Mouse (Mus musculus) thymus, adult 2 months (tissue): ENCODE data around the gene Tbc1d24.
A peak's percentile ranks its signal among the peaks of the same experiment; 100 is the strongest.

ENCODE experiments used
- CTCF ChIP-seq: fragments of 200-500 bp; IDR thresholded peaks from 2 replicates; pipeline ENCODE4 v1.5.1; 2012; ENCODE audit warnings: mild to moderate bottlenecking, control low read depth, low read length, moderate library complexity, borderline replicate concordance; ENCODE audit not compliant: control insufficient read depth, poor library complexity, insufficient read depth; ENCODE audit errors: extremely low read depth
- POLR2A ChIP-seq: fragments of 200-500 bp; IDR thresholded peaks from 2 replicates; pipeline ENCODE4 v1.6.1; 2012; ENCODE audit warnings: mild to moderate bottlenecking, low read length, control low read depth, moderate library complexity; ENCODE audit not compliant: control insufficient read depth, poor library complexity, insufficient read depth; ENCODE audit errors: extremely low read depth

GRCm38 (mm10) chr17:24220435-24221411 lies 15.4 kb upstream of the Tbc1d24 start, which contains the start of gene Tedc2:
- TF ChIP-seq CTCF: no peak; the same call in 1 of the 2 replicates
- 0 out of 2 replicates have a peak, but pooled peaks have one; percentile 52 for TF ChIP-seq POLR2A
